9 mouse cellular contexts compared by ENCODE assay signal in genomic region chr5:93024754-93025280, GRCm38 (mm10). TPM values are rescaled to one million over a fixed set of nuclear protein-coding genes. Genes with fewer than 3 reads are reported as not detected.
DNase-seq lines count a peak whose midpoint lies in the region; ATAC-seq lines count a peak whose summit lies in the region.
"Had no signal": no experiment of that assay in that cellular context is flagged by ENCODE, and none has a peak within 500 bp of the region (broad histone marks: within the 10 kb centered on the region; RNA-seq: fewer than 3 reads in every experiment).

No protein-coding gene starts in this region.

- H3K9me3 ChIP-seq in forebrain, embryonic 14.5 days (replicated peaks; ENCODE audit: control insufficient read depth, low read length) = no peaks in the 10 kb centered on the region

- peak; percentile 60 for DNase-seq in adrenal gland, adult 2 months
- no peak for DNase-seq in adrenal gland, postnatal 25 days
- peak; percentile 55 for DNase-seq in urinary bladder, postnatal 14 days (ENCODE audit: low spot score)
- no peak for DNase-seq in urinary bladder, postnatal 10 days (ENCODE audit: low spot score)
- DNase-seq in kidney, postnatal 4 days = peak; percentile 73 to 78
- DNase-seq in c-Kit-positive CD71-positive TER-119-positive erythroid progenitor cells, embryonic 14.5 days (ENCODE audit: low spot score) = no peak
- no peak for DNase-seq in forebrain, embryonic 14.5 days (ENCODE audit: low spot score)
- no peak for DNase-seq in layer of hippocampus, adult 18-20 months (ENCODE audit: low spot score in 2 of 2)

- no peak overlapping the region for H3K27ac ChIP-seq in forebrain, embryonic 14.5 days (ENCODE audit: low read depth, low read length)

- no peak overlapping the region for H3K4me3 ChIP-seq in forebrain, embryonic 14.5 days (ENCODE audit: low read depth, low read length)

- H3K27me3 ChIP-seq in forebrain, embryonic 14.5 days (replicated peaks; ENCODE audit: control insufficient read depth, insufficient read depth, low read length) = no peaks in the 10 kb centered on the region

- no peaks in the 10 kb centered on the region for H3K4me1 ChIP-seq in forebrain, embryonic 14.5 days (ENCODE audit: control insufficient read depth, insufficient read depth, low read length)

- no peak overlapping the region for H3K9ac ChIP-seq in forebrain, embryonic 14.5 days (ENCODE audit: low read length)

- WGBS in forebrain, embryonic 14.5 days = 37% methylated on average over 7 of the region's 7 CpGs

- no peaks in the 10 kb centered on the region for H3K36me3 ChIP-seq in forebrain, embryonic 14.5 days (ENCODE audit: control insufficient read depth, insufficient read depth, low read length)

- ATAC-seq in forebrain, embryonic 14.5 days = no peak

- no peak overlapping the region for H3K4me2 ChIP-seq in forebrain, embryonic 14.5 days (ENCODE audit: low read length)

RNA-seq across cellular contexts. Expression of gene Sowahb, which starts 20.0 kb away (rescaled TPM):
- under 1 TPM in 1 of 2 experiments, not detected in 1; 0.07 TPM for total RNA-seq in adrenal gland, adult 2 months (2021)
- not detected in 2 replicates for polyA plus RNA-seq in adrenal gland, adult 2 months (2012; rRNA removed)
- not detected in 2 replicates for total RNA-seq in adrenal gland, postnatal 25 days (2021)
- polyA plus RNA-seq in forebrain, embryonic 14.5 days (2014; fragmentation: Nextera tagmentation; extraction: Ambion mirVana) = 0.05 TPM in 1 of 2 replicates, not detected in the other
- total RNA-seq in layer of hippocampus, adult 18-20 months (2021) = 1 to 10 TPM; 2.8 to 3.8 TPM
- polyA plus RNA-seq: neural tube, embryonic 14.5 days had no signal

Comparison
In these comparisons a context has a peak if more than half of its experiments do, and no peak if none do; other contexts are left out.
1. DNase-seq: peak in adrenal gland, adult 2 months (single experiment), urinary bladder, postnatal 14 days (single experiment) and kidney, postnatal 4 days (2 of 2); none in adrenal gland, postnatal 25 days (single experiment), urinary bladder, postnatal 10 days (single experiment), c-Kit-positive CD71-positive TER-119-positive erythroid progenitor cells, embryonic 14.5 days (single experiment), forebrain, embryonic 14.5 days (single experiment) and layer of hippocampus, adult 18-20 months (0 of 2).